Mouse (Mus musculus) hindbrain, postnatal 0 days (tissue): ENCODE data around the gene Zfyve1. TPM values are rescaled to one million over a fixed set of nuclear protein-coding genes. Genes with fewer than 3 reads are reported as not detected.

Source experiments
- ATAC-seq: fragments of 200-750 bp; cut with Nextera tagmentation; 2 replicates; pipeline ENCODE4 v1.8.0; 2017; ENCODE audit warnings: mild to moderate bottlenecking, moderate TSS enrichment, moderate library complexity
- DNase-seq: peaks from one replicate; pipeline ENCODE4 v3.0.0-alpha.2; 2015; ENCODE audit warnings: low spot score
- H3K27ac ChIP-seq: fragments of 300-500 bp; sonication (generic); 2 replicates; pipeline ENCODE4 v1.5.1; 2014; ENCODE audit warnings: mild to moderate bottlenecking
- H3K27me3 ChIP-seq: fragments of 300-500 bp; sonication (generic); 2 replicates; pipeline ENCODE4 v1.6.1; 2014; ENCODE audit warnings: low read length, mixed read lengths; ENCODE audit not compliant: insufficient read depth
- H3K36me3 ChIP-seq: fragments of 300-500 bp; sonication (generic); 2 replicates; pipeline ENCODE4 v1.6.1; 2014; ENCODE audit warnings: low read length, mixed read lengths; ENCODE audit not compliant: insufficient read depth
- H3K4me1 ChIP-seq: fragments of 300-500 bp; sonication (generic); 2 replicates; pipeline ENCODE4 v1.6.1; 2014; ENCODE audit warnings: antibody characterized with exemption, low read length, mixed read lengths; ENCODE audit not compliant: insufficient read depth
- H3K4me2 ChIP-seq: fragments of 300-500 bp; sonication (generic); 2 replicates; pipeline ENCODE4 v1.6.1; 2014; ENCODE audit warnings: low read depth, mild to moderate bottlenecking, low read length, moderate library complexity, mixed read lengths
- H3K4me3 ChIP-seq: fragments of 300-500 bp; sonication (generic); 2 replicates; pipeline ENCODE4 v1.5.1; 2014; ENCODE audit warnings: low read length
- H3K9ac ChIP-seq: fragments of 300-500 bp; sonication (generic); replicated peaks from 2 replicates; pipeline ENCODE4 v1.6.1; 2014; ENCODE audit warnings: mild to moderate bottlenecking, low read length, moderate library complexity, mixed read lengths
- H3K9me3 ChIP-seq: fragments of 300-500 bp; sonication (generic); 2 replicates; pipeline ENCODE4 v1.6.1; 2016; ENCODE audit warnings: low read length, mixed read lengths
- CTCF ChIP-seq: IDR thresholded peaks from 2 replicates; pipeline ENCODE4 v1.5.1; 2016; ENCODE audit warnings: antibody characterized with exemption, control low read depth, low read depth
- WGBS: fragments of 180-500 bp; shearing (Covaris S2); extraction: QIAGEN DNeasy Blood & Tissue Kit; methylation state at CpG from one replicate; pipeline ENCODE4 v1.1.7; 2014; 5-methylcytosine and 5-hydroxymethylcytosine counted together
- polyA plus RNA-seq: library from polyadenylated mRNA; unstranded; fragments of >200 nt; fragmentation: Nextera tagmentation; extraction: Ambion mirVana; gene quantifications from 2 replicates; pipeline ENCODE4 v1.2.1, GENCODE M21; 2015
- total RNA-seq: library from RNA; depleted of rRNA; stranded (reverse); fragments of >200 nt; gene quantifications from 2 replicates; pipeline ENCODE4 v1.2.3, GENCODE M21; 2014

The Zfyve1 gene
- total and polyA plus RNA-seq, 2 experiments from 2014 or later, result 14.8 to 36.5 TPM

DNA sequence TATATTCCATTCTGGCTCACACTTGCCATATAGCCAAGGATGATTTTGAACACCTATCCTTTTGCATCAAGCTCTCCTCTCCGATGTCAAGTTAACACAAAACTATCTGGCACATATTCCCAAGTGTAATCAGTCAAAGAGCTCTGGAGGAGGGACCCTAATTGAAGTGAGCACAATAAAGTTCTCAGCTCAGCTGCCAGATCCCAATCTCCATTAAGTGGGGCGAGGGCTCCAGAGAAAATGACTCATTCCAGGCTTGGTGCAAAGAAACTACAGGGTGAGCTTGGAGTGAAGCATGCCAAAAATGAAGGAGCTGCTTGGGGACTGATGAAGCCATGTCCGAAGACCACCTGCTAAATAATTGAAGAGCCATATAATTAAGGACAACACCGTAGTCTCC, 82.8 kb downstream of the Zfyve1 start:
- Histone ChIP-seq H3K9me3 (no peaks in the 10 kb centered on the region), H3K4me3 (no peak overlapping the region), H3K27me3 (no peaks in the 10 kb centered on the region), H3K36me3 (no peaks in the 10 kb centered on the region), H3K4me1 (0 out of 2 replicates have a peak, but pooled peaks cover 2% of the 10 kb centered on the region), H3K4me2 (no peak overlapping the region), H3K27ac (no peak overlapping the region), H3K9ac (no peak overlapping the region)
- DNase-seq (no peak), ATAC-seq (no peak)
- no peak for TF ChIP-seq CTCF
- 33% methylated on average over 4 of the region's 4 CpGs for WGBS

GRCm38 (mm10) chr12:83513185-83513584, 83.8 kb downstream of the Zfyve1 start:
- no peak overlapping the region for H3K4me3 ChIP-seq
- 0 out of 2 replicates have a peak, but pooled peaks cover 2% of the 10 kb centered on the region for H3K4me1 ChIP-seq
- 22% methylated on average over 5 of the region's 5 CpGs for WGBS
- no peak overlapping the region for H3K9ac ChIP-seq
- ATAC-seq (no peak), DNase-seq (peak; percentile 47)
- H3K4me2 ChIP-seq, result no peak overlapping the region
- H3K27me3 ChIP-seq, result no peaks in the 10 kb centered on the region
- no peaks in the 10 kb centered on the region for H3K9me3 ChIP-seq
- H3K36me3 ChIP-seq, result no peaks in the 10 kb centered on the region
- H3K27ac ChIP-seq, result no peak overlapping the region
- no peak for TF ChIP-seq CTCF

DNA sequence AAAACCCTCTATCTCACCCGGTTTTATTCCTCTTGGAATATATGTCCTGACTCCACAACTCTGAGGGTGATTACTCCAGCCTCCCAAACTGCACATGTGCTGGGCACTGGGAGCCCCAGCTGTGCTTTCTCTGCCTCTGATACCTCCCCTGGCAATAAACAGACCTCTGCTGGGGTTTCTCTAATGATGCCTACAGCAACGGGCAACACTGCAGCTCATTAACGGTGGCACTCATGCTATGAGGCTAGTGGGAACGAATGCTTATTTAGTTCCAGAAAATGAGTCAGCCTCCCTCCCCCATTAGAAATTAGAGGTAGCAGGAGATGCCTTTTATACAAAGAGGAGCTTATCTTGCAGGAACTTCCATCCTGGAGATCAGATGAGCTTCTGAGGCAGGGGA, 84.2 kb downstream of the Zfyve1 start:
- Histone ChIP-seq H3K27me3 (no peaks in the 10 kb centered on the region), H3K27ac (no peak overlapping the region), H3K9me3 (no peaks in the 10 kb centered on the region), H3K9ac (no peak overlapping the region), H3K4me3 (no peak overlapping the region), H3K4me2 (no peak overlapping the region), H3K4me1 (0 out of 2 replicates have a peak, but pooled peaks cover 2% of the 10 kb centered on the region), H3K36me3 (no peaks in the 10 kb centered on the region)
- DNase-seq, result peak; percentile 8
- no peak for ATAC-seq
- 12% methylated on average over 4 of the region's 4 CpGs for WGBS
- no peak for TF ChIP-seq CTCF

DNA sequence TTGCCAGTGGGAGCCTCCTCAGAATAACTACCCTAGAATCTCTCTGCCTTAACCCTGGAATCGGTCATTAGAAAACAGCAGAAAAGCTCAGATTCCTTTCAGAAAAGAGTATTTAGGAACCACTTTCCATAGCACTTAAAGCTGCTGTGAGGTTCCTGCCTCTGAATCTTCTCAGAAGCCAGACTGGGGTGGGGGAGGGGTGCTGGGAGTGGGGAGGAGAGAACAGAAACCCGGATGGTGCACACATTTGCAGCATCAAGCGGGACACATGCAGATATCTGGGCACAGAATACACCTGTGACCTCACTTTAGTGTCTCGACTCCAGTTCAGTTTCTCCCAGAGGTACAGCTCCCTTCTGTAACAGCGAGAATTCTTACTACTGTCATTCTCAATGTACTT, 86.4 kb downstream of the Zfyve1 start:
- H3K36me3 ChIP-seq, result no peaks in the 10 kb centered on the region
- DNase-seq (no peak), ATAC-seq (no peak)
- H3K27ac ChIP-seq, result no peak overlapping the region
- no peak overlapping the region for H3K4me2 ChIP-seq
- WGBS, result 81% methylated on average over 5 of the region's 5 CpGs
- no peak overlapping the region for H3K9ac ChIP-seq
- no peak overlapping the region for H3K4me3 ChIP-seq
- no peaks in the 10 kb centered on the region for H3K27me3 ChIP-seq
- 0 out of 2 replicates have a peak, but pooled peaks cover 2% of the 10 kb centered on the region for H3K4me1 ChIP-seq
- no peaks in the 10 kb centered on the region for H3K9me3 ChIP-seq
- TF ChIP-seq CTCF, result no peak

GRCm38 (mm10) chr12:83506543-83506942, 90.5 kb downstream of the Zfyve1 start:
- Histone ChIP-seq H3K27ac (no peak overlapping the region), H3K4me3 (no peak overlapping the region), H3K36me3 (no peaks in the 10 kb centered on the region), H3K4me2 (no peak overlapping the region), H3K9me3 (no peaks in the 10 kb centered on the region), H3K9ac (no peak overlapping the region), H3K27me3 (no peaks in the 10 kb centered on the region), H3K4me1 (no peaks in the 10 kb centered on the region)
- no peak for DNase-seq
- no peak for ATAC-seq
- TF ChIP-seq CTCF, result no peak
- 77% methylated on average over 10 of the region's 10 CpGs for WGBS

DNA sequence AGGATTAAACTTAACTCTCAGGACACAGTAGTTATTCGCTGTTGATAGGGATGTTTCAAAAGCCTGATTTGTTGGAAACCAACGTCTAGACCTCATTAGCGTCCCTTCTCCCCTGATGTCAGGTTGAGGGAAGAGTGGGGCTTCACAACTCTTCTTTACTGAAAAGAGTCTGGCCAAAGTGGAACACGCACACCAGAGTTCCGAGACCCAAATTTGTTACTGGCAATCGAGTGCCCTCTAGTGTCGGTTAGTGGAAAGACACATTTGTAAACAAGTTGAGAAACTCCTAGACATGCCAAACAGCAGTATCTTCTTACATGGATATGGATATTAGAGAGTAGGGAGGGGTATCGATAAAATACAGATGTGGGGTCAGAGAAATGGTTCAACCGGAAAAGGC, 94.8 kb downstream of the Zfyve1 start:
- Histone ChIP-seq H3K9ac (no peak overlapping the region), H3K4me2 (no peak overlapping the region), H3K27me3 (no peaks in the 10 kb centered on the region), H3K9me3 (no peaks in the 10 kb centered on the region), H3K4me1 (no peaks in the 10 kb centered on the region), H3K36me3 (no peaks in the 10 kb centered on the region), H3K4me3 (no peak overlapping the region), H3K27ac (no peak overlapping the region)
- DNase-seq, result peak; percentile 88
- 6% methylated on average over 9 of the region's 9 CpGs for WGBS
- TF ChIP-seq CTCF, result peak; percentile 88
- ATAC-seq, result peak; percentile 32; the same call in 1 of the 2 replicates

- 62% methylated on average over 5 of the region's 5 CpGs for WGBS
- TF ChIP-seq CTCF, result no peak
- no peak overlapping the region for H3K4me2 ChIP-seq
- H3K36me3 ChIP-seq, result no peaks in the 10 kb centered on the region
- H3K27ac ChIP-seq, result no peak overlapping the region
- no peaks in the 10 kb centered on the region for H3K9me3 ChIP-seq
- no peaks in the 10 kb centered on the region for H3K4me1 ChIP-seq
- DNase-seq, result no peak
- H3K4me3 ChIP-seq, result no peak overlapping the region
- H3K27me3 ChIP-seq, result no peaks in the 10 kb centered on the region
- ATAC-seq, result no peak
- H3K9ac ChIP-seq, result no peak overlapping the region
Measured at GRCm38 (mm10) chr12:83499256-83499655, 97.8 kb downstream of the Zfyve1 start.
